Mouse (Mus musculus): ENCODE measurements at regions not wholly inside any gene's neighbourhood (a gene's known extent, or its start where the extent isn't known, plus 50 kb on each side); places are given as distances from the start of the nearest gene placed in this dataset.

DNA sequence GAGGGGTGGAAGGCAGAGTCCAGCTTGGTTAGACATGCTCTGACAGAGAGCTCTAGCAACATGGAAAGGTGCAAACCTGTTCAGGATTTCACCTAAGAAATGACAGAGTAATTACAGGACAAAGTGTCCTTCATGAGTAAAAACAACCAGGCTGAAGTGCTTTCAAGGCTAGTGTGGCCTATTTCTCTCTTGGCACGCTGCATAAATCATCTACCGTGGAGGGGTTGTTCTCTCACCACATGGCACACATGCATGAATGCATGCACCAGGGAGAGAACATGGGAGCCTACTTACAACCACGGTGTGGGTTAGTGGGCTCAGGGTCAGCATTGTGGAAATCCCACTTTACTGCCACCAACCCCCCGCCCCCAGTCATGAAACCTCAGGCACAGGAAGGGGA lies 454.9 kb downstream of the Lmo4 start:
- Histone ChIP-seq H3K4me2 (replicated peaks) (no peak overlapping the region), H3K36me3 (no peaks in the 10 kb centered on the region), H3K27ac (replicated peaks) (no peak overlapping the region), H3K9me3 (no peaks in the 10 kb centered on the region), H3K4me3 (no peak overlapping the region), H3K9ac (replicated peaks) (no peak overlapping the region), H3K27me3 (no peaks in the 10 kb centered on the region), H3K4me1 (no peaks in the 10 kb centered on the region)
- 83% methylated on average over 4 of the region's 4 CpGs for WGBS
- no peak for ATAC-seq (replicated peaks)

DNA sequence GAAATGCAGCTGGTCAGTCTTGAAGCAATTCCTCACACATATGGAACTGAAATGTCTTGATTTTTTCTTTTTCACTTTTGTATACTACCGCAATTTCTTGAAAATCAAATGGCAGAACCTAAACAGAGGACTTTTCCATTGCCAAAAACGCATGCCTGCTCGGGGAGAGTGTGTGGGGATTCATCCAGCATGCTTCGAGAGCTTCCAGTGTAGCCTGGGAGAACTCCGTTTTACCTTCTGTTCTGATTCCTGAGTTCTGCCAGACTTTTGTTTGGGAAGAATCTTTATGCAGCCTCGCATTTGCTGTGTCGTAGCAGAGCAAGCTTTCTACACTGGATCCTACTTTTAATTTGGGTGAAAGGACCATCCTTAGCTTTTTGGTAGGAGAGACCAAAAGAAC lies 461.4 kb downstream of the Lmo4 start:
- no peak for ATAC-seq (replicated peaks)
- Histone ChIP-seq H3K4me3 (no peak overlapping the region), H3K9me3 (no peaks in the 10 kb centered on the region), H3K27me3 (no peaks in the 10 kb centered on the region), H3K27ac (replicated peaks) (no peak overlapping the region), H3K4me2 (replicated peaks) (no peak overlapping the region), H3K4me1 (no peaks in the 10 kb centered on the region), H3K36me3 (no peaks in the 10 kb centered on the region), H3K9ac (replicated peaks) (no peak overlapping the region)
- WGBS, result 53% methylated on average over 7 of the region's 7 CpGs

DNA sequence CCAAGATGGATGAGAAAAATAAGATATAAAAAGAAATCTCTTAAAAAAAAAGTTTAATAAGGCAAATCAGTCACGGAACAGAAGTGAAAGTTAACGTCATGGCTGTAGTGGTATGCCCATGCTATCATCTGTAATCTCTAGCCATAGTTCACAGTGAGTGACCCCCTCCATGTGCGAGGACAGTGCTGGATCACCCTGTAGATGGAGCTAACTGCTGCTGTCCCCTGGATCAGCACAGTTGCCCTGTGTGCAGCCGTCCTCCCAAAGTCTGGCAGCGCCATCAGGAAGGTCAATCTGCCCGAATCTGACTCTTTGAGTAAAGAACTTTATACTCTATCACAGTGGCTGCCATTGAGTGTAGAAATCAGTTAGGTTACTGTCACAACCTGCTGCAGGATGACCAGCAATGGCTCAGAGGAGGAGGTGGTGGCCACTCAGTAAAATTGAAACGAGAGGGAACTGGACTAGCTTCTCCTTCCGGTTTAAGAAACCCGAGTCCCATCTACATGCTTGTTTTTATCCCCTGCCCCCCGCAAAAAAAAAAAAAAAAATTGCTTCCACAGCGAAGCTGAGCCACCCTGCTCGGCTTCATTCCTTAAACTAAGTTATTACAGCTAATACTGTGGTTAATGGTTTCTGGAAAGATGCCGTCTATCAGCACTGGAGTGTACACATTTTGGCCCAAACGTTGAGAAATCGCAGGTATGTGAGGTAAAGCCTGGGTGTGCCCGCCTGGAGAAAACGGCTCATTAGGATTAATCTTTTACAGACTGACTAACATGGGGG lies 462.0 kb downstream of the Lmo4 start:
- ATAC-seq (replicated peaks), result no peak

DNA sequence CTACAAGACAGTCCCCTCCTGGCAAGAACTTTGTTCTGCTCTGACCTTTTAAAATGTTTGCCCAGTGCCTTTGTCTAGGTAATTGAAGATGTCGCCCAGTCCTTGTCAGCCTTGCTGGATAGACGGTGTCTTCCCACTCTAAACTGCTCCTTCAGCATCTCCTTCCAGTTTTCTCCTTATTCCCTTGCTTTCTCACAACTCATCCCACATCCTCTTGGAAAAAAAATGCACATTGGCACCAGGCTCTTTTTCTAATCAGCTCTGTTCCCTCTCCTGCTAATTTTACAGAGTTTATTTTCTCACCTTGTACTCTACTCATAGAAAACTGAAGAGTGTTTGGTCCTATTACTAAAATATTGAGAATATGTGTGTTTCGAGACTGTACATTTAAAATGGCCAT lies 466.3 kb downstream of the Lmo4 start:
- H3K4me3 ChIP-seq, result no peak overlapping the region
- no peaks in the 10 kb centered on the region for H3K4me1 ChIP-seq
- ATAC-seq (replicated peaks), result no peak

More for the DNA sequence above, 462.0 kb downstream of the Lmo4 start:
- no peaks in the 10 kb centered on the region for H3K36me3 ChIP-seq
- no peak overlapping the region for H3K4me3 ChIP-seq
- H3K9me3 ChIP-seq, result no peaks in the 10 kb centered on the region
- H3K27ac ChIP-seq (replicated peaks), result no peak overlapping the region
- no peak overlapping the region for H3K4me2 ChIP-seq (replicated peaks)
- H3K9ac ChIP-seq (replicated peaks), result no peak overlapping the region
- H3K4me1 ChIP-seq, result no peaks in the 10 kb centered on the region
- 73% methylated on average over 17 of the region's 17 CpGs for WGBS
- no peaks in the 10 kb centered on the region for H3K27me3 ChIP-seq

DNA sequence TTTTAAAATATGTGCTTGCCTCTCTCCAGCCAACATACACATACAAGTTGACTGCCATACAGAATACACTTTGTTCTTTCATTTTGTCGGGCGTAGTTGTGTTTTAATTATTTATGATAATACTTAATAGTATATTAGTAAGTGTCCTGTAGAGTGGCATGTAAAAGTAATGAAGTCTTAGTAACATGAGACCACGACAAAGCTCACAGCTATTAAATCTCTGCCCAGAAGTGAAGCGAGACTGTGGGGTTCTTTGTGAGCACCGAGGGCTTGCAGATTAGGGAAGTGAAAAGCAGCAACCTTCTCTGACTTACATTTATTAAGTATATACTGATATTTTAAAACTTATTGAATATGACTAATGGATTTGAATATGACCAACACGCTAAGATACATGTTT lies 467.2 kb downstream of the Lmo4 start:
- ATAC-seq (replicated peaks), result no peak
- H3K4me1 ChIP-seq, result no peaks in the 10 kb centered on the region
- no peaks in the 10 kb centered on the region for H3K9me3 ChIP-seq
- no peak overlapping the region for H3K4me2 ChIP-seq (replicated peaks)
- no peaks in the 10 kb centered on the region for H3K27me3 ChIP-seq
- H3K4me3 ChIP-seq, result no peak overlapping the region
- whole genome bisulfite sequencing, result 69% methylated on average over 6 of the region's 6 CpGs
- H3K9ac ChIP-seq (replicated peaks), result no peak overlapping the region
- H3K27ac ChIP-seq (replicated peaks), result no peak overlapping the region
- H3K36me3 ChIP-seq, result no peaks in the 10 kb centered on the region

More for the DNA sequence above, 466.3 kb downstream of the Lmo4 start:
- Histone ChIP-seq H3K27me3 (no peaks in the 10 kb centered on the region), H3K36me3 (no peaks in the 10 kb centered on the region), H3K9me3 (no peaks in the 10 kb centered on the region), H3K27ac (replicated peaks) (no peak overlapping the region), H3K4me2 (replicated peaks) (no peak overlapping the region), H3K9ac (replicated peaks) (no peak overlapping the region)
- 68% methylated on average over 3 of the region's 3 CpGs for WGBS

DNA sequence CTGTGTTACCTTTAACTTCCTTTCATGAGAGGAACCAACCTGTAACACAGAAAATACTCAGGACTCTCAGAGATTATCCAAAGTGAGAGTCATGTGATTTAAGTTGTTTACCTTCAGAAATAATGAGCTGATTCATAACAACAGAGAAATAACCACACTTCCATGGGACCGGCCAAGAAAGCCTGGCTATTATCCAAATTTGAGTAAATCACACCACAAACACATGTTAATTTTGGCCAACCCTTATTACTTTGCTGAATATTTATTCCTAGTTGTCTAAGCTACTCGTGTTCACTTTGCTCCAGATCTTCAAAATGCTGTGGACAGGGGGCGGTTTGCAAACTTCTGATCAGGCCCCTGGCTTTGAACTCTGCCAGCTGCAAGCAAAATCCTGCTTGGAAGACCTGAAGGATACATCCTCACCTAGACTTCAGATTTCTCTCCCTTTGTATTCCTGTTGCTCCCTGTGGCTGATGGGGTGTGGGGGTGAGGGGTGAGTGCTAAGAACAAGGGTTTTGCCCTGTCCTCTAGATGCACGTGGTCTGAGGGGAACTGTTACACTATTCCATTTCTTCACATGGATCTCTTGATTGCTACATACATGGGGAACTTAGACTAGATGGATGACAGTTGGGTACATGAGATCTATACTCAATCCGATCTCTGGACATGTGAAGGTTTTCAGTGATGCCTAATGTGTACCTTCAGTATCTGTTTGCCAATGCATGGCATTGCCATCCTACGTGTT lies 468.2 kb downstream of the Lmo4 start:
- no peak overlapping the region for H3K9ac ChIP-seq (replicated peaks)
- peak; percentile 53; the same call in 1 of the 2 replicates for ATAC-seq (replicated peaks)
- no peak overlapping the region for H3K4me3 ChIP-seq
- 72% methylated on average over 6 of the region's 6 CpGs for WGBS
- H3K27me3 ChIP-seq, result no peaks in the 10 kb centered on the region
- H3K9me3 ChIP-seq, result no peaks in the 10 kb centered on the region
- no peaks in the 10 kb centered on the region for H3K4me1 ChIP-seq
- no peaks in the 10 kb centered on the region for H3K36me3 ChIP-seq
- no peak overlapping the region for H3K4me2 ChIP-seq (replicated peaks)
- no peak overlapping the region for H3K27ac ChIP-seq (replicated peaks)

DNA sequence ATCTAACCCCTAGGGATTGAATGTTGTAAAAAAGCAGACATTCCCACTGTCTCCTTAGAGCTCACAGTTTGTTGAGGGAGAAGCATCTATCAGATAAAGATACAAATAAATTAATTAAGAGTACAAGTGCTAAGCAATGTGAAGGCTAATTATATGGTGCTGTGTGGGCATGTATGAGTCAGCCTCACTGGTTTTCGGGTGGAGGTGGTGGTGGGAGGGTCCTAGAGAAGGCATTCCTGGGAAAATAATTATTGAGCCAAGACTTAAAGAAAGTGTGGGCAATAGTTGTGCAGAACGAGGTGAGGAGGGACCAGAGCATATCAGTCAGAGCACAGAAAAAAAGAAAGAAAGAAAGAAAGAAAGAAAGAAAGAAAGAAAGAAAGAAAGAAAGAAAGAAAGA lies 470.2 kb downstream of the Lmo4 start:
- no peaks in the 10 kb centered on the region for H3K4me1 ChIP-seq
- ATAC-seq (replicated peaks), result no peak
- no peak overlapping the region for H3K4me3 ChIP-seq
- no peak overlapping the region for H3K27ac ChIP-seq (replicated peaks)
- WGBS, result 67% methylated on average over 2 of the region's 2 CpGs
- H3K9ac ChIP-seq (replicated peaks), result no peak overlapping the region
- H3K4me2 ChIP-seq (replicated peaks), result no peak overlapping the region
- no peaks in the 10 kb centered on the region for H3K27me3 ChIP-seq
- H3K9me3 ChIP-seq, result no peaks in the 10 kb centered on the region
- H3K36me3 ChIP-seq, result no peaks in the 10 kb centered on the region

DNA sequence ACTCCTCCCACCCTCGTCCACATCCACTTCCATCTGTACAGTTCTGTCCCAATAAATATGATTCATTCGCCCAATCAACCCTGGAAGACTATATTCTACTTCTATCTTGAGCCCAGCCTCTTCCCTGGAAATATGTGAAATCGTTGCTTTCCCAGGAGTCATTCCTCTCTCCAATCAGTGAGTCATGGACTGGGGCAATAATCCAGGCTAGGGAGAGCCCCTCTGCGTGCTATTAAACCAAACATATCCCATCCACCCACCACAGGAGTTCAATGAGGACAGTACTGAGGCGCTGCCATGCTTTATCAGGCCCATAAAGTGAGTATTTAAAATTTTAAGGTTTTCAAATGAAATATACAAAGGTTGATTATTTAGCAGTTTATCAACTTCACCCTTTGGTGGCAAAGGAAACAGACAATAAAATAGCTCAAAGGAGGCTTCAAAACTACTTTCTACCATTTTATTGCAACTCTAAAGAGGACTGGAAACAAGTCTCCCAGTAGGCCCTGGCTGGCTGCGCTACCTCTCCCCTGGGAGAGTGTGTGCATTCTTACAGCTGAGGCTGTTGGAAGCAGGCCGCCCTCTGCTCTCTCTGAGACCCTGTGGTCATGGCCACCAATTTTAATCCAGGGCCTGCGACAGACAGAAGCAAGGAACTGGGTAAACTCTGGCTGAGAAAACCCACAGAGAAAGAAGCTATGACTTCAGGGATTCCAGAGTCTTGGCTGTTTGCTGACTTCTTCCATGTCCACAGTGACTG lies 471.9 kb downstream of the Lmo4 start:
- WGBS, result 89% methylated on average over 8 of the region's 8 CpGs
- Histone ChIP-seq H3K4me3 (no peak overlapping the region), H3K9me3 (no peaks in the 10 kb centered on the region), H3K27me3 (no peaks in the 10 kb centered on the region), H3K4me2 (replicated peaks) (no peak overlapping the region), H3K27ac (replicated peaks) (no peak overlapping the region), H3K36me3 (no peaks in the 10 kb centered on the region), H3K9ac (replicated peaks) (no peak overlapping the region), H3K4me1 (no peaks in the 10 kb centered on the region)
- no peak for ATAC-seq (replicated peaks)

DNA sequence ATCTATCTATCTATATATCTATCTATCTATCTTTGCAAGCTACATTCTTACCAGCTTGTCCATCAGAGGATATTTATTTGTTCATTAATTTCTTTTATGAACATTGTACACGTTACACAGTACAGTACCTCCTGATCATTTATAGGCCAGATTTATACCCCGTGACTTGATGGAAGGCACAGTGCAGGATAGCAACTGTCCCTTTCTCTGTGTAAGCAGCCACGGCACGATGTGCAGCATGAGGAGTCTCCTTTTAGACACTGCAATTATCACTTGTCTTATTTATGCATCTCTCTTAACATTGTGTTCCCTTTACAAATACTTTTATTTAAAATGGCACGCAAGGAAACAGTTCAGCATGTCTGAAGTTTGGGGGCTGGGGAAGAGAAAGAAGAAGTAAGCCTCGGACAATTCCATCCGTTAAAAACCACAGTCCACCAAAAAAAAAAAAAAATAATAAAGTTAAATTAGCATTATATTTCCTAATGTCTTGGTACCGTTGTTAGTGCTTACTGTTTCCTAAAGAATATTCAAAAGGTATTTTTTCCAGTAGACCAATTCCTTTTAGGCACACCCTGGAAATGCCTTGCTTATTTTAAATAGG lies 475.4 kb downstream of the Lmo4 start:
- H3K4me2 ChIP-seq (replicated peaks), result no peak overlapping the region
- no peak overlapping the region for H3K9ac ChIP-seq (replicated peaks)
- H3K9me3 ChIP-seq, result no peaks in the 10 kb centered on the region
- no peak overlapping the region for H3K27ac ChIP-seq (replicated peaks)
- WGBS, result 22% methylated on average over 8 of the region's 8 CpGs
- H3K27me3 ChIP-seq, result no peaks in the 10 kb centered on the region
- no peaks in the 10 kb centered on the region for H3K4me1 ChIP-seq
- no peak overlapping the region for H3K4me3 ChIP-seq
- H3K36me3 ChIP-seq, result no peaks in the 10 kb centered on the region
- ATAC-seq (replicated peaks), result no peak

DNA sequence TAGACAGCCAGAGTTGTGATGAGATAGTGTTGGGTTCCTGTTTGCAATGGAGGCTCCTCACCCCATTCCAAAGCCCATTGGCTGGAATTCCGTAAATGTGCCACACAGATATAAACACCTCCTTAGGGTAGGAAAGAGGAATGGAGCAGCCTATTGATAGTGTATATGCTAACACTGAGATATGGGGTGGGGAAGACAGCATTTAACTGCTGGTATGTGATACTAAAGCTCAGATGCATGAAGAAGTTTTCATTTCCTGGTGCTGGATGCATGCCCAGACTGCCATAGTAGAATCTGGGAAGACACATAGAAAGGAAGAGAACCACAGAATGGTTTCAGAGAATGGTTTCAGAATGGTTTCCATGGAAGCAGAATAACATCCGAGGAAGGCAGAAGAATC lies 482.4 kb downstream of the Lmo4 start:
- H3K27me3 ChIP-seq, result no peaks in the 10 kb centered on the region

DNA sequence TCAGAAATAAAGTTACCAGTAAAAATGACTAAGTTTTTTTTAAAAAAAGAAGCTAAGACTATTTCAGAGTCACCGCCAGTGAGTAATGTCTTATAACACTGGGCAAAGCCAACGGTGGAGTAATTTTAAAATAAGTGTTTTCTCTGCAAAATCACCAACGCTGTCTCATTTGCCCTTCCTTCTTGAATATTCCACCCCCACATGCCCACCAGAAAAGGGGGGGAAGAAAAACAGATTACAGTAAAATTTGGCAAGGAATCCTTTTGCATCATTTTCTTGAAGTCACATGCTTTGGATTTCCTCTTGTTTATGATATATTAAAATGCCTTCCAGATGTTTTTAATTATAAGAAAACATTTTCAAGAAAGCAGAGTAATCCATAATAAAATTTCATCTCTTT lies 482.9 kb downstream of the Lmo4 start:
- H3K27me3 ChIP-seq, result no peaks in the 10 kb centered on the region
- no peaks in the 10 kb centered on the region for H3K4me1 ChIP-seq
- no peak overlapping the region for H3K9ac ChIP-seq (replicated peaks)
- no peak for ATAC-seq (replicated peaks)
- H3K36me3 ChIP-seq, result no peaks in the 10 kb centered on the region
- no peaks in the 10 kb centered on the region for H3K9me3 ChIP-seq
- no peak overlapping the region for H3K27ac ChIP-seq (replicated peaks)
- H3K4me2 ChIP-seq (replicated peaks), result no peak overlapping the region
- WGBS, result 93% methylated on average over 3 of the region's 3 CpGs
- H3K4me3 ChIP-seq, result no peak overlapping the region

More for the DNA sequence above, 482.4 kb downstream of the Lmo4 start:
- H3K36me3 ChIP-seq, result no peaks in the 10 kb centered on the region
- H3K27ac ChIP-seq (replicated peaks), result no peak overlapping the region
- H3K9me3 ChIP-seq, result no peaks in the 10 kb centered on the region
- H3K4me2 ChIP-seq (replicated peaks), result no peak overlapping the region
- no peak overlapping the region for H3K4me3 ChIP-seq
- no peaks in the 10 kb centered on the region for H3K4me1 ChIP-seq
- ATAC-seq (replicated peaks), result no peak
- no peak overlapping the region for H3K9ac ChIP-seq (replicated peaks)
- WGBS, result 73% methylated on average over 2 of the region's 2 CpGs

DNA sequence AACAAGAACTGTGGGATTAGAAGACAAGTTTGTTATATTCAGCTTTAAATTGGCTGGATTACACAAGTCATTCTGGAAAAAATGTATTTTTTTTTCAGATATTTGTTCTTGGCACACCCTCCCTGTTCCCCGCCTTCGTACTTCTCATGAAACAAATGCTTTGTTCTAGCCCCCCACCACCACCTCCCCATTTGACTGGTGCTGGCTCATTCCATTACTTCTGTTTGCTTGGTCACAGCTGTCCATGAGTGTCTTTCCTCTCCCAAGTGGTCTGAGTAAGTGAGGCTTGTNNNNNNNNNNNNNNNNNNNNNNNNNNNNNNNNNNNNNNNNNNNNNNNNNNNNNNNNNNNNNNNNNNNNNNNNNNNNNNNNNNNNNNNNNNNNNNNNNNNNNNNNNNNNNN lies 491.8 kb downstream of the Lmo4 start:
- WGBS, result 85% methylated on average over 2 of the region's 2 CpGs
- no peaks in the 10 kb centered on the region for H3K9me3 ChIP-seq
- H3K4me2 ChIP-seq (replicated peaks), result no peak overlapping the region
- no peaks in the 10 kb centered on the region for H3K27me3 ChIP-seq
- no peaks in the 10 kb centered on the region for H3K36me3 ChIP-seq
- no peak for ATAC-seq (replicated peaks)
- H3K27ac ChIP-seq (replicated peaks), result no peak overlapping the region
- 0 out of 2 replicates have a peak, but pooled peaks cover 3% of the 10 kb centered on the region for H3K4me1 ChIP-seq
- no peak overlapping the region for H3K9ac ChIP-seq (replicated peaks)
- no peak overlapping the region for H3K4me3 ChIP-seq
